Mouse (Mus musculus) kidney, adult 9 months (tissue): ENCODE data around the gene Hspa2.

ENCODE experiments used
- DNase-seq: peaks from one replicate; pipeline ENCODE4 v3.0.0; 2022

The Hspa2 gene

DNA sequence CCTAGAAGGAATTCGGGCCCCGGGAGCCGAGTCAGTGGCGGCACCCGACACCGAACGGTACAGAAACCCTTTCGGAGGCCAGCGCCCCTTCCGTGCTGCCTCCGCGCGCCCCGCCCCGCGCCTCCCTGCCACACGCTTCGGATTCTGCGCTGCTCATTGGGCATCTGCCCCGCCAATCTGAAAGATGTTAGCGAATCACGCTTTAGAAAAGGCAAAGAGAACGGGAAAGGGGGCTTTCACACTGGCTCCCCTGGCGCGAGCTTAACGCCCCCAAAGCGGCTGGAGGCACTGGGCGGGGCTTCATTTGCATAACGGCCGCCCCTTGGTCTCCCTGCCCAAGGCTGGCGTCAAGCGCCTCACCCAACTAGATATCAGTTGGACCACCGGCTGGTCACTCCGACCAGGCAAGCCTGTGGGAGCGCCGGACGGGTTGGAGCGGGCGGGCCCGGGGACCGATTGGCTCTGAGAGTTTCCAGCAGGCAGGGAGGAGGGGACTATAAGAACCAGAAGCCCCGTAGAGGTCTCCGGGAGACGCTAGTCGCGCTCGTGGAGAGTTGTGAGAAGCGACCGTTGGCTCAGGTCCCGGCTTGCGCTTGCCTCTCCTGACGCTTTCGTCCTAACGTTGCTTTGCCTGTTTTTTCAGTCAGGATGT, at the start of gene Hspa2:
Gene Hspa2, plus strand, starts transcription at position 291 of the 652 bp plus-strand sequence.
- peak; percentile 100 for DNase-seq

DNA sequence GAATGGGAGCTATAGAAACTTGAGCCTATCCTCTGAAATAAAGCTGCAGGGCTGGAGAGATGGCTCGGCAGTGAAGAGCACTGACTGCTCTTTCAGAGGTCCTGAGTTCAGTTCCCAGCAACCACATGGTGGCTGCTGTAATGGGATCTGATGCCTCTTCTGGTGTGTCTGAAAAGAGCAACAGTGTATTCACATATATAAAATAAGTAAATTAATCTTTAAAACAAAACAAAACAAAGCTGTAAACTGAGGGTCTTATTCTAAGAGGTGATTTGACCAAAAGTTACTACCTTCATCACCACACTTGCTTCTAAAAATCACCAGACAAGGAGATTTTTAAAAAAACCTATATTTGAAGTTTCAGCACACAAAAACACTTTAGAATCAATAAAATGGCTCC, 43.1 kb upstream of the Hspa2 start:
- no peak for DNase-seq

DNA sequence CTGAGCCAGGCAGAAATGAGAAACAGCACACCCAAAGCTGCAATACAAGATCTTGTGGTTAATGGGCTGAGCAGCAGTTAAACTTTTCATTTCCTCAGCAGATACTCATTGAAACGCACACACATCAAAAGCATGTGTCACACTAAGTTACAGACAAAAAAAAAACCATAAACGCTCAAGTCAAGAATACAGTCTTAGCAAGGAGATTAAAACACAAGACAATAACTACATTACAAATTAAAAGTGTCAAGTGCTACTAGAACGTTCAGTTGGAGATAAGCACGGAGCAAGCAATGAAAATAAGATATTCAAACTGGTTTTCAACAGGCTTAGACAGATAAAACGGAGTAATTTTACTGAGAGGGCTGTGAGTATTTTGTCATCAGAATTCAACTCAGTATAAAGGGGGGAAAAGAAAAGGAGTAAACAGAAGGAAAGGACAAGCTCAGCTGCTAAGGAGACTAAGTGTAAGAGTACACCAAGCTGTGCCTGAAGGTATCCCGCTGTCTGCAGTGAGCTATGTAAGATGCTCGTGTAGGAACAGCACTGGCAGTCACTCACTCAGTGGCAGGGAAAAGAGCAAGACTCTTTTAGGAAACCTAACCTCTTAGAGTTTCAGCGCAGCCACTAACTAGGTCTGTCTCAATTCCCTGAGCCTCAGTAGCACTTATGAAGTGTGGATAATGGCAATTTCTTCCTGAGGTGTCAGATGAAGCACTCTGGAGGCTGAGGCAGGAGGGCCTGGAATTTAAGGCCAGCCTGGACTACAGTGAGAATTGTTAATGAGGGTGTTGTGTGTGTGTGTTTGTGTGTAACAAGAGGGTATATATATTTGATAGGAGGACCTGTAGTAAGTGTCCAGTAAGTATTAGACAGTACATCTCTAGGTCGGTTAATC, 42.3 kb upstream of the Hspa2 start:
- DNase-seq = no peak

DNA sequence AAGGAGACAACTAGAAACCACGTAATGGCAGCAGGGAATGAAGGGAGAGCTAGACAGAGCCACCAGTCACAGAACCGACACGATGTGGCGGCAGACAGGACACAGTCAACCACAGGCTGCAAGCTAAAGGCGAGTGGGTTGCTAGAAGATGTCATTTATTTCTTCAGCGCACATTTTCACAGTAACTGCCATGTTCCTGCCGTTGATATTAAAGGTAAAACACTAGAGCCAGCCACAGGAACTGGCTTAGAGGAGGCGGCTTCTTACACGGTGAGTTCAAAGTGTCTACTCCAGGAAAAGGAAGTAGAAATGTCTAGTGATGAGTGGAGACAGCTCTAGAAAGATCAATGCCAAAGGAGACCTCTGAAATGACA, 41.7 kb upstream of the Hspa2 start:
- DNase-seq = no peak

DNA sequence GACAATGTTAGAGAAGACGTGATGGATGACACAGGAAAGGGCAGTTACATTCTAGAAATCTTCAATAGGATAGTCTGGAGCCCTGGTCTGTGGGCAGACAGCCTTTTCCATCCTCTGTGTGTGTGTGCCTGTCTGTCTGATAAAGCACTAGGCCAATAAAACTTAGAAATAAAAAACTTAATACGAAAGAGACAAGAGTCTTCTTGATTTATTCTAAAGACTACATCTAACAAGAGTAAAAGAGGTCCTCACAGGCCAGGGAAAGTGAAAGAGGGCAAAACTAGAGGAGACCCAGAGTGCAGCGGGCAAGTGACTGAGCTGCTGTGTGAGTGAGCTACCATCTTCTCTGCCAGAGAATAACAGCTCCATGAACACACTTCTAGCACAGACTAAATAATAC, 37.7 kb upstream of the Hspa2 start:
- DNase-seq = no peak

DNA sequence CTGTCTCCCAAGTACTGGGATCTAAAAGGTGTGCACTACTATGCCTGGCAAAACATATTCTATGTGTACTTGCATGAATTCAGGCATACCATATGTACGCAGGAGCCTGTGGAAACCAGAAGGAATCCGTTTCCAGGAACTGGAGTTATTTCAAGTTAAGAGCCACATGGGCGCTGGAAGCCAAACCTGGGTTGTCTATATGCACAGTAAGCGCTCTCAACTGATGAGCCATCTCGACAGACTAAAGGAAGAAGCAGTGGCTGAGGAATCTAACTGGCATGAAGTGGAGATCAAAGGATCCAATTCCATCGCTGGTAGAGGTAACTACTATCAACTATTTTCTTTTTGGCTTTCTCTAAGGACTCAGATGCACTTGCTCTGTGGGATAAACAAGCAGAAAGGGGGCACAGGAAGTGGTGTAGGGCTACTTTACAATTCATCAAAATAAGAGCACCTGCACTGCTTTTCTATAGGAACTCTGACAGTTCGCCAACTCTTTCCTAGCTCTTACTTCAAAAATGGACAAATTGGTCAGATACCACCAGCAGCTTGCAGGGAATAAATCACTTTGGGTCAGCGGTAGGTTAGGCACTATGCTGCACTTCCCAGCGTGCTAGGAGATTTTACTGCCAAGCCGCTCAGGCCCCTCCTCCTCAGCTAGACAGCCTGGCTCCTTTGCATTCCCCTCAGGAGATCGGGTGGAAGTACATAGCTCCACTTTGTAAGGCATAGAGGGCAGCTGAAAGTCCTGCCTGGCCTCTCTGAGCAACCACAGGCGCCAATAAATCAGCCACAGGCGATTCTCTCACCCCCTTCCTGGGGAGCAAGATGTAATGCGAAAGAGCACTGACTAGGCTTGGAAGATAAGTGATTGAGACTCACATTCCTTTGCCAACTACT, 36.6 kb upstream of the Hspa2 start:
- peak; percentile 44 for DNase-seq

DNA sequence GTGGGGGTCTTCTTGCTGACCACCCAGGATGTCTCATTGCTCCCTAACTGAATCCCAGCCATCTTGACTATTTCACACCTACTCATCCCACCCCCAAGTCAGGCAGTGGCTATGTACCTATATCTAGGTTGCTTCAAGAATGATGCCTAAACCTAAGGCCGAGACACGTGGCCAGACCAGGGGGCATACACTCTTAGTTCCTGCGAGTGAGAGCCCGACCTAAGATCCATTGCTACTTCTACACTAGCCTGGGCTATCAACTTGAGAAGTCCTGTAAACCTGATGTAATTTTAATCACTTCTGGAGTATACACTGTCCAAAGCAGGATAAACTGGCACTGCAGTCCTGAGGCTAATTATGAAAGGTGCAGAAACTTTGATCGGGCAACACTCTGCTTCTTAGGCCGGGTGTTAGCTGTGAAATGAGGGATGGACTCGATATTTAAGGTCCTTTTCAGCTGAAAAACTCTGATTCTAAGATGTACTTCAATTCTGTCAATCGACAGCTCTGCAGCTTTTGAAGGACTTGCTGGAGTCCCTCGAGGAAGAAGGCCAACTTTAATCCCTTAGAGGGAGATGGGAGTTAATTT, 35.7 kb upstream of the Hspa2 start:
- peak; percentile 22 for DNase-seq

DNA sequence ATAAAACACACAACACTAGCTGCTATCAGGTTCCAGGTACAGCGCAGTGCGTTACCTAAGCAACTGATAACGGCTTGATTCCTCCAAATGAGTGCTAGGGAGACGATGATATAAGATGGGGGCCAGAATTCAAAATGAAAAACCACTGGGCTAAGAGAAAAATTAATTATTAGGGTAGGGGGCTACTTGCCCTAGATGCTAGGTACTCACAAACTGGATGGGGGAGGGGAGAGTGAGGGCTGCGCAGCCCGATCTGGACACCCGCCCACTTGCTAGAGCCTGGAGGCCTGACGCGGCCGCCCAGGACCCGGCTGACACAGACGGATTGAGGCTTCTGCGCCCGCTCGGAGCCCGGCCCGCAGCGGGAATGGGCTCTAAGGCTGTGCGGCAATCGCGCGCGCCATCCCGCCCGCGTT, 35.2 kb upstream of the Hspa2 start:
- no peak for DNase-seq

DNA sequence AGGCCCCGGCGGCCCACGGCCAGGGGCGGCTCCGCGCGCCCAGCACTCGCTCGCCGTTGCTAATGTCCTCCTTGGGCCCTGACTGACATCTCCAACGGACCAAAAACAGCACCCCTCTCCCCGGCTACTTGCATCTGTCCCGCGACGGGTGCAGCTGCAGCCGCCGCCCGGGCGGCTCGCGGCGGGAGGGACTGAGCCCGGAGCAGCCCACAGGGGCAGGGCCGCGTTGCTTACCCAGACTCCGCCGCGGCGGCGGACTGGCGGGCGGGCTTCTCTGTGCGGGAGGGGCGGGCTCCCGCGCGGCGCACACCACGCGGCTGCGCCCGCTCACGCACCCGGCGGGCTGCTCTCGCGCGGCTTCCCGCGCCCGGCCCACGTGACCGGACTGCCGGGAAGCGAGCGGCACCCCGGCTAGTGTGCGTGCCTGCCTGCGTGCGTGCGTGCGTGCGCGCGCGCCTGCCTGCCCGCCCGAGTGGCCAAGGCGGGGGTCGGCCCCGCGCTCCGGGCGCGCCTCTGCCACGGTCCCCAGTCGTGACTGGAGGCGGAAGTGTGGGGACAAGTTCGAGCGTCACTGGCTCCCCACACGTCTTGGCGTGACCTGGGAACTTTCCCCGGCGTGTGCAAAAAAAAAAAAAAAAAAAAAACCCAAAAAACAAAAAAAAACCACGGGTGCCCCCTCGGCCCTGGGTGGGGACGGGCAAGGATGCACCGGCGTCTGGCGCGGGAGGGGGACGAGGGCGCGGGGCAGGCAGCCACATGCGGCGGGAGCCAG, 34.6 kb upstream of the Hspa2 start, which contains the start of gene Zbtb25:
Gene Zbtb25, minus strand, starts transcription at position 397 of the 772 bp plus-strand sequence.
- DNase-seq = peak; percentile 82

DNA sequence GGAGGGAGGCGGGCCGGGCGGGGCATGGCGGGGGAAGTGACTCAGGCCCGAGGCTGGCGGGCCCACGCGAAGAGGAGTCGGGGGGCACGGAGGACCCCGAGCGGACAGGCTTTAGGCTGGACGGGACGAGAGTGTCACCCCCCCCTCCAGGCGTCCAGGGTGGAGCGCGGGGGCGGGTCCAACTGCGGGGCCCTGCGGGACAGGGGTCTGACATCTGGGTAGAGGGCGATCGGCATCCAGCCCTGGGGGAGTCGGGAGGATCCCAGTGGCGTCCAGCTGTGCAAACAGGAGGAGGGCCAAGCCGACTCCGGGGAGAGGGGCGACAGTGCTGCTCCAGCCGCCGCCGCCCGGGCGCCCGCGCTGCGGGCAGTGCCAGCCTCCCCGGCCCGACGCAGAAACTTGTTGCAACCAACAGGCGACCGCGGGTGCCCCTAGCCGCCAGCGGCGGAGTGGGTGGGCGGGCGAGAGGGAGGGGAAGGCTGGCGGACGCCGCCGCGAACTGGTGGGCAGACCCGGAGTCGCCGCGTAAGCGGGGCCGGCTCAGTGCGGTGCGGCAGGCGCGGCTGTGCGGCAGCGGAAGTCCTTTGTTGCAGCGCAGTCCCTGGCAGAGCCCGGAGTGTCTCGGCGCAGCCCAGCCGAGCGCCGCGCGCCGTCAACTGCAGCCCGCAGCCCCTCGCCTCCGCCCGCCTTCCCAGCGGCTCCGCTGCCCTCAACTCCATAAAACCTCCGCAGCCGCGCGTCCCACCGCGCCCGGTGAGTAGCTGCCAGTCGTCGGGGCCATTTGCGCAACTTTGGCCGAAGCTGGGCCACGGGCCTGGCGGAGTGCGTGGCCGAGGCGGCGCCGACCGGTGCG, 33.8 kb upstream of the Hspa2 start, which contains the start of gene Zbtb1:
Gene Zbtb1, plus strand, starts transcription at position 289 of the 853 bp plus-strand sequence.
- DNase-seq = peak; percentile 77

DNA sequence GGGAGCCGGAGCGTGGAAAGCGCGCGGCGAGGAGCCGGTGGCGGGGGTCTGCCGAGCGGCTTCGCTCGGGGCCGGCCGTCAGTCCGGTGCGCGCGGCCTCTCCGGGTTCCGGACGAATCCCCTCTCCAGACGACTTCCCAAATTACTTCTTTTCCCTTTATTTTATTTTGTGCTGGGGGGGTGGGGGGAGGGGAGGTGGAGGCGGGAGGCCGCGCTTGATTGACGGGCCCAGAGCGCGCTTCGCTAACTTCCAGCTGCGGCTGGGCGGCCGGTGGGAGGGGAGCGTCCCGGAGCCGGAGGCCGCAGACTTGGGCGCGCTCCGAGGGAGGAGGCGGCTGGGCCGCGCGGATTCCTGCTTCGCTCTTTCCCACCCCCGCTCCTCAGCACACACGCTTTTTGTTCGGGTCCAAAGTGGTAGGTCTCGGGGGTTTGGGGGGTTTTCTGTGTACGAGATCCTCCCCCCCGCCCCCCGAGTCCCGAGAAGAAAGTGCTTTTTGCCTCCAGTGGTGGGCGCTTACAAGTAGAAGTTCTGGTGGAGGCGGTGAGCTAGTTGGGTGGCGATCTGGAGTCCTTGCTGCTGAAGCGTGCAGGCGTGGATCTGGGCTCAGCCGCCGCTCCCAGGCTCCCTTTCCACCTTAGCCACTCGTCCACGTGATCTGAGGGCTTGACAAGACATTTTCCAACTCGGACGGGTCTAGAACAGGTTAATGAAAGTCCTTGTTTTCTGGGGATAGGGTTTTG, 33.0 kb upstream of the Hspa2 start:
- peak; percentile 76 for DNase-seq

DNA sequence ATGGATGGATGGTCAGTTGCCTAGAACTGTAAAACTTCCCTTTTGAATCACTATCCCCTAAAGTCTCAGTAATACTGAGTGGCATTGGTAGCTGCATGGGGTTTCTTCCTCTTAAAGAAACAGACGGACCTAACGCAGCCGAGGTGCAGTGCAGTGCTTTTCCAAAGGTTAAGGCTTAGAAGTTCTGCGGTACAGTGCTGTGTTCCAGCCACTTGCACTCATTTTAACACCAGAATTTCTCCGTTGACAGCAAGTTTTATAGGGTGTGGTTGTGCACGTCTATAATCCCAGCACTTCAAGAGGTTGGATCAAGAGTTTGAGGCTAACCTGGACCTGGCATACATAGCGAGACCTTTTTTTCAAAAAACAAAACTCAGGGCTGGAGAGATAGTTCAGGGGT, 31.9 kb upstream of the Hspa2 start:
- no peak for DNase-seq

DNA sequence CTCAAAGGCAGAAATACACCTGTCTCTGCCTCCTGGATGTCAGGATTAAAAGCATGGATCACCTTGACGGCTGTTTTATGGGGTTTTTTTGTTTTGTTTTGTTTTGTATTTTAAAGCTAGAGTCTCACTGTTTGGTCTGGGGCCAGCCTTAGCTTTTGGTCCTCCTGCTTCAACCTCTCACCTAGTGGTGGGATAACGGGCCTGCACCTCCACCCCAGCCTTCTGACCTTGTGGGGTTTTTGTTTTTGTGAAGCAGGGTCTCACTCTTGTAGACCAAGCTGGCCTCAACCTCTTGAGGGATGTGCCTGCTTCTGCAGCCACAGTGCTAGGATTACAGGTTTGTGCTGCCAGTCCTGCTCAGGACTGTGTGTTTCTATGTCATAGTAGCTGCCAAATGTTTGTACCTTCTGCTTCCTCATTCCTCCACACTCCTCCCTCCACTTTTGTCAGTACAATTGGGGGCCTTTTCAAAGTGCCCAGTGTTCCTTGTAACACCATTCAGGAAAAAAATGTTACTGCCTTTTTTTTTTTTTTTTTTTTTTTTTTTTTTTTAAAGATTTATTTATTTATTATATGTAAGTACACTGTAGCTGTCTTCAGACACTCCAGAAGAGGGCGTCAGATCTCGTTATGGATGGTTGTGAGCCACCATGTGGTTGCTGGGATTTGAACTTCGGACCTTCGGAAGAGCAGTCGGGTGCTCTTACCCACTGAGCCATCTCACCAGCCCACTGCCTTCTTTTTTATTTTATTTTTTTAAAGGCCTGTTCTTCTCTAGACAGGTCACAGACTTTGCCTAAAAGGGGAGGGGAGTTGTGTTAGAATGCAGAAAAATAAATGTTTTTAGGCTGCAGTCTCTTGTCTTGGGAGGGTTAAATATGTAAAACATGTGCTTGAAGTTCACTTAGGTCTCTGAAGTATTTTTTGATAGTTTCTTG, 30.8 kb upstream of the Hspa2 start:
- no peak for DNase-seq

DNA sequence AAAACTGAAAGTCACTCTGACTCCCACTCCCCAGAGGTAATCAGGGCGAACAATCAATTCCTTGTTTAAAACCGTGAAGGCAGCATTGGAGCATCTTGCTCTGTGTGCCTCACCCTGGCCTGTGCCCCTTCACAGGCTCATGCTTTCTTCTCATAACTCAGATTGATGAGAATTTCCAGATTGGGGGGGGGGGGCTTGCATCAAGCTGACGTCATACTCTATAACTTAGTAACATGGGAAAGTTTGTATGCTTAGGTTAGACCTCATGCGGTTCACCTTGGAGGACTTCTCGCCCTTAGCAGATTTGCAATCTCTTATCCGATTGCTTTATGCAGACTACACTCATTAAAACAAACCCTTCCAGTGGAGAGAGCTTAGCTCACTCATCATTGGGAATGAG, 30.0 kb upstream of the Hspa2 start:
- DNase-seq = no peak

DNA sequence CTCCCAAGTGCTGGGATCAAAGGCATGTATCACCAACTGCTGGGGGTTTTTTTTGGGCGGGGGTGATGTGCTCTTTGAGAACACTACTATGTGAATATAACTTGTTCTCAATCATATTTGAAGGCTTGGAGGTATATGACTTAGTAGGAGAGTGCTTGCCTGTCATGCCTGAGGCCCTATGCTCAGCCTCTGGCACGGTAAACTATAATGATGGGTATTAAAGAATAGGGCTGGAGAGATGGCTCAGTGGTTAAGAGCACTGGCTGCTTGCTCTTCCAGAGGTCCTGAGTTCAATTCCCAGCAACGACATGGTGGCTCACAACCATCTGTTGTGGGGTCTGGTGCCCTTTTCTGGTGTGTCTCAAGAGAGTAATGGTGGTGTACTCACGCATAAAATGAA, 29.1 kb upstream of the Hspa2 start:
- DNase-seq = no peak

DNA sequence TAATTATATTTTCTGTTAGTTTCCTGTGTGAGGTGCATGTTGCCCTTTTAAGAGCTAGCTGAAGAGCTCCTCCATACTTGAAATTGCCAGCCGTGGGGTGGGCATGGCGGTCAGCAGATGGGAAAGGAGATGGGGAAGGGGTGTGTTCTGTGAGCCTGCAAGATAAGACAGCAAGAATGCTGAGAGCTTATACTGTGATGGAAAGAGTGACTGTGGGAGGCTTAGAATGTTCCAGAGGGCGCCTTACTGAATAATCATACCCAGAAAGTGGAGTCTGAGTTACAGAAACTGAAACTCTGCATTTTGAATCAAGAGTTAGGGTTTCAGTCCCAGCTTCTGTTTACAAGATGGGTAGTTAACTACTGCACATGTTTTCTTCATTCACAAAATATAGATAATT, 28.5 kb upstream of the Hspa2 start:
- DNase-seq = no peak

DNA sequence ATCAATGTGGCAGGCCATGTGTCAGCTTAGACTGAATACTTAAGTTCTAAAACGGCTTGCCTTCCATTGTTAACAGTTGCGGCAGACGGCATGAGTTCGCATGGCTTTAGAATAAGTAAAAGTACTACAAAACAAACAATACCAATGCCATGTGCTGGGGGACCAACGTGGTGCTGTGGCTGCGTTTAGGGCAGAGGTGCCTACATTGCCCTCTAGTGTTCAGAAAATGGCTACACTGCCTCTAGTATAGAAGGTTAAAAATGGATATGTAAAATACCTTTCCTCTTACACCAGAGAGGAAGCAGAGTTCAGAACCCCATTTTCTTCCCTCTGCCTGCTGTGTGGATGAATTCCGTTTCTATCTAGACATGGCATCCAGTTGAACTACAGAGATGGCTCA, 27.3 kb upstream of the Hspa2 start:
- peak; percentile 55 for DNase-seq

DNA sequence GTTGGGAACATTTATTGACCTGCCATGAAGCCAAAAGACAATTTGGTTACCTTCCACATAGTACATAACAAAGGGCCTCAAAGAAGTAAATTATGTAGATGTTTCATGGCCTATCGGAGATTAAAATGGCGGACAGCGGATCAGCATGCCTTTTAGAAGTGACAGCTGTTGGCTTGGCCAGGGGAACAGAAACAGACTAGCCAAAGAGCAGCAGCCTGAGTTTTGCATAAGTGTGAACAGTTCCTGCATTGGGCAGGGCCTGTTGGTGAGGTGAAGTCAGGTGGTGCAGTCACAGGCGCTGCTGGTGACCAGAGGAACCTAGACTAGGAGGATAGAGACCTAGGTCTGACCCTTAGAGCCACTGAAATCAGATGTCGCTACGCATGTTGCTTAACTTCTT, 26.9 kb upstream of the Hspa2 start:
- DNase-seq = no peak

DNA sequence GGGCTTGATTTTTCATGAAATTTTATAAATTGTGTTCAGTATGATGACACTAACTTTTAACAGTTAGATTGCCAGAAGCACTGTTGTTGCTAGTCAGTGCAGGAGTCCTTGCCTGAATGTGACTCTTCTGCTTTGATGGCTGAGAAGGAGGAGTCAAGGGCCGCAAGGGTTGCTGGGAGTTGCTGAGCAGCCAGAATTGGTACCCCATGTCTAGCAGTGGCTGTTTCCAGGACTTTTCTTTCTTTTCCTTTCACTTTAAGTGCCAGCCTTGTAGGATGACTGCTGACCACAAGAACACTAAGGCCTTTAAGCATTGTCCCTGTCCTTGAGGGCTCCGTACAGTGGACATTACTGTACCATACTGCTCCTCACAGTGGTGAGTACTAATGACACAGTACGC, 26.2 kb upstream of the Hspa2 start:
- DNase-seq = no peak
